Mouse (Mus musculus): ENCODE data around the gene Rab33a. TPM values are rescaled to one million over a fixed set of nuclear protein-coding genes. Genes with fewer than 3 reads are reported as not detected.
A peak's percentile ranks its signal among the peaks of the same experiment; 100 is the strongest.

The Rab33a gene
- polyA plus RNA-seq (2016; fragmentation: Nextera tagmentation; extraction: Ambion mirVana) = 11.0 and 12.0 TPM in 2 replicates

GRCm38 (mm10) chrX:48518808-48519548 lies at the start of gene Rab33a:
TSS of gene Rab33a (plus strand) at chrX:48519285.
- Histone ChIP-seq H3K27me3 (no peaks in the 10 kb centered on the region), H3K4me3 (peak within 1 kb of the TSS; percentile 44), H3K9ac (peak within 1 kb of the TSS; percentile 56), H3K9me3 (no peaks in the 10 kb centered on the region), H3K4me1 (no peaks in the 10 kb centered on the region), H3K27ac (no peak within 1 kb of the TSS), H3K36me3 (no peaks in the 10 kb centered on the region), H3K4me2 (replicated peaks) (peak within 1 kb of the TSS; percentile 65)
- ATAC-seq (ENCODE audit: insufficient number of reproducible peaks, insufficient read depth, low FRiP score, low TSS enrichment) = peak; percentile 86; the same call in 1 of the 2 replicates
- 25% methylated on average over 33 of the region's 33 CpGs for WGBS

- Histone ChIP-seq H3K4me2 (replicated peaks) (no peak overlapping the region), H3K36me3 (no peaks in the 10 kb centered on the region; the same call in 1 of the 2 replicates), H3K27ac (no peak overlapping the region)
Measured at GRCm38 (mm10) chrX:48481095-48481494, 38.0 kb upstream of the Rab33a start.

GRCm38 (mm10) chrX:48481687-48482086 lies 37.4 kb upstream of the Rab33a start:
- H3K9me3 ChIP-seq = no peaks in the 10 kb centered on the region
- no peak overlapping the region for H3K4me2 ChIP-seq (replicated peaks)
- no peak for ATAC-seq (ENCODE audit: insufficient number of reproducible peaks, insufficient read depth, low FRiP score, low TSS enrichment)
- no peaks in the 10 kb centered on the region; the same call in 1 of the 2 replicates for H3K36me3 ChIP-seq
- 94% methylated on average over 7 of the region's 7 CpGs for WGBS
- H3K4me3 ChIP-seq = no peak overlapping the region
- no peaks in the 10 kb centered on the region for H3K4me1 ChIP-seq
- no peak overlapping the region for H3K9ac ChIP-seq
- H3K27me3 ChIP-seq = no peaks in the 10 kb centered on the region
- no peak overlapping the region for H3K27ac ChIP-seq

More at GRCm38 (mm10) chrX:48481095-48481494, 38.0 kb upstream of the Rab33a start:
- H3K4me3 ChIP-seq = no peak overlapping the region
- 87% methylated on average over 4 of the region's 4 CpGs for WGBS
- H3K4me1 ChIP-seq = no peaks in the 10 kb centered on the region
- no peaks in the 10 kb centered on the region for H3K27me3 ChIP-seq
- H3K9me3 ChIP-seq = no peaks in the 10 kb centered on the region
- H3K9ac ChIP-seq = no peak overlapping the region
- no peak for ATAC-seq (ENCODE audit: insufficient number of reproducible peaks, insufficient read depth, low FRiP score, low TSS enrichment)

GRCm38 (mm10) chrX:48493763-48494162 lies 25.3 kb upstream of the Rab33a start:
- Histone ChIP-seq H3K9ac (no peak overlapping the region), H3K4me3 (no peak overlapping the region), H3K4me2 (replicated peaks) (no peak overlapping the region), H3K4me1 (no peaks in the 10 kb centered on the region), H3K9me3 (no peaks in the 10 kb centered on the region), H3K27me3 (no peaks in the 10 kb centered on the region), H3K27ac (no peak overlapping the region), H3K36me3 (peaks cover 17% of the 10 kb centered on the region; the same call in 1 of the 2 replicates)
- WGBS = 89% methylated on average over 8 of the region's 8 CpGs
- ATAC-seq (ENCODE audit: insufficient number of reproducible peaks, insufficient read depth, low FRiP score, low TSS enrichment) = no peak

- Histone ChIP-seq H3K4me2 (replicated peaks) (peak within 1 kb of the TSS; percentile 53), H3K36me3 (no peaks in the 10 kb centered on the region), H3K27ac (no peak within 1 kb of the TSS), H3K27me3 (no peaks in the 10 kb centered on the region), H3K4me1 (peaks cover 5% of the 10 kb centered on the region; the same call in 1 of the 2 replicates), H3K9ac (peak within 1 kb of the TSS; percentile 60), H3K9me3 (no peaks in the 10 kb centered on the region), H3K4me3 (peak within 1 kb of the TSS; percentile 55)
- 18% methylated on average over 45 of the region's 45 CpGs for WGBS
- peak; percentile 97 for ATAC-seq (ENCODE audit: insufficient number of reproducible peaks, insufficient read depth, low FRiP score, low TSS enrichment)
Measured at GRCm38 (mm10) chrX:48513166-48513807, 5.8 kb upstream of the Rab33a start, which contains the start of gene Aifm1. TSS of gene Aifm1 (minus strand) at chrX:48513563.

GRCm38 (mm10) chrX:48513824-48514223 lies 5.3 kb upstream of the Rab33a start:
- Histone ChIP-seq H3K4me3 (peak overlapping the region; percentile 55), H3K9me3 (no peaks in the 10 kb centered on the region), H3K27me3 (no peaks in the 10 kb centered on the region), H3K36me3 (no peaks in the 10 kb centered on the region), H3K4me2 (replicated peaks) (peak overlapping the region; percentile 41), H3K9ac (no peak overlapping the region), H3K27ac (no peak overlapping the region), H3K4me1 (peaks cover 5% of the 10 kb centered on the region; the same call in 1 of the 2 replicates)
- WGBS = 21% methylated on average over 13 of the region's 13 CpGs
- ATAC-seq (ENCODE audit: insufficient number of reproducible peaks, insufficient read depth, low FRiP score, low TSS enrichment) = no peak

- H3K4me1 ChIP-seq = no peaks in the 10 kb centered on the region
- peak; percentile 73; the same call in 1 of the 2 replicates for ATAC-seq (ENCODE audit: insufficient number of reproducible peaks, insufficient read depth, low FRiP score, low TSS enrichment)
- H3K36me3 ChIP-seq = no peaks in the 10 kb centered on the region
- H3K9ac ChIP-seq = no peak overlapping the region
- H3K27me3 ChIP-seq = no peaks in the 10 kb centered on the region
- no peak overlapping the region for H3K27ac ChIP-seq
- WGBS = 42% methylated on average over 15 of the region's 15 CpGs
- H3K4me3 ChIP-seq = peak overlapping the region; percentile 44
- H3K4me2 ChIP-seq (replicated peaks) = peak overlapping the region; percentile 65
- no peaks in the 10 kb centered on the region for H3K9me3 ChIP-seq
Measured at GRCm38 (mm10) chrX:48518211-48518807, 776 bp upstream of the Rab33a start.

GRCm38 (mm10) chrX:48519549-48520085 lies 532 bp downstream of the Rab33a start:
- Histone ChIP-seq H3K9me3 (no peaks in the 10 kb centered on the region), H3K4me2 (replicated peaks) (peak overlapping the region; percentile 65), H3K9ac (peak overlapping the region; percentile 56), H3K4me3 (peak overlapping the region; percentile 44), H3K27ac (no peak overlapping the region), H3K36me3 (no peaks in the 10 kb centered on the region), H3K4me1 (no peaks in the 10 kb centered on the region), H3K27me3 (no peaks in the 10 kb centered on the region)
- 18% methylated on average over 20 of the region's 20 CpGs for WGBS
- ATAC-seq (ENCODE audit: insufficient number of reproducible peaks, insufficient read depth, low FRiP score, low TSS enrichment) = no peak; the same call in 1 of the 2 replicates

GRCm38 (mm10) chrX:48521651-48522050 lies 2.6 kb downstream of the Rab33a start:
- no peaks in the 10 kb centered on the region for H3K36me3 ChIP-seq
- ATAC-seq (ENCODE audit: insufficient number of reproducible peaks, insufficient read depth, low FRiP score, low TSS enrichment) = no peak
- no peak overlapping the region for H3K9ac ChIP-seq
- no peak overlapping the region for H3K27ac ChIP-seq
- H3K4me1 ChIP-seq = no peaks in the 10 kb centered on the region
- no peak overlapping the region for H3K4me3 ChIP-seq
- H3K27me3 ChIP-seq = no peaks in the 10 kb centered on the region
- WGBS = 72% methylated on average over 3 of the region's 3 CpGs
- H3K9me3 ChIP-seq = no peaks in the 10 kb centered on the region
- no peak overlapping the region for H3K4me2 ChIP-seq (replicated peaks)

- H3K4me2 ChIP-seq (replicated peaks) = no peak overlapping the region
- no peak overlapping the region for H3K27ac ChIP-seq
- H3K36me3 ChIP-seq = no peaks in the 10 kb centered on the region
- H3K4me1 ChIP-seq = no peaks in the 10 kb centered on the region
- WGBS = 65% methylated on average over 3 of the region's 3 CpGs
- H3K4me3 ChIP-seq = no peak overlapping the region
- no peak overlapping the region for H3K9ac ChIP-seq
- no peaks in the 10 kb centered on the region for H3K27me3 ChIP-seq
- H3K9me3 ChIP-seq = no peaks in the 10 kb centered on the region
- no peak for ATAC-seq (ENCODE audit: insufficient number of reproducible peaks, insufficient read depth, low FRiP score, low TSS enrichment)
Measured at GRCm38 (mm10) chrX:48523512-48523911, 4.4 kb downstream of the Rab33a start.

GRCm38 (mm10) chrX:48525332-48525731 lies 6.2 kb downstream of the Rab33a start:
- no peak for ATAC-seq (ENCODE audit: insufficient number of reproducible peaks, insufficient read depth, low FRiP score, low TSS enrichment)
- no peak overlapping the region for H3K27ac ChIP-seq
- H3K9ac ChIP-seq = no peak overlapping the region
- H3K27me3 ChIP-seq = no peaks in the 10 kb centered on the region
- no peaks in the 10 kb centered on the region for H3K36me3 ChIP-seq
- no peaks in the 10 kb centered on the region for H3K4me1 ChIP-seq
- H3K4me3 ChIP-seq = no peak overlapping the region
- H3K4me2 ChIP-seq (replicated peaks) = no peak overlapping the region
- no peaks in the 10 kb centered on the region for H3K9me3 ChIP-seq
- 72% methylated on average over 1 of the region's 1 CpGs for WGBS

Data from embryonic facial prominence, embryonic 12.5 days (tissue).